Mouse (Mus musculus) lung, adult 2 months (tissue): ENCODE data around the gene Olfr884. TPM values are rescaled to one million over a fixed set of nuclear protein-coding genes. Genes with fewer than 3 reads are reported as not detected.

ENCODE experiments used
- DNase-seq: peaks from one replicate; pipeline ENCODE4 v3.0.0; 2022
- H3K4me1 ChIP-seq: fragments of 200-500 bp; 2 replicates; pipeline ENCODE4 v1.6.1; 2011; ENCODE audit warnings: low read length; ENCODE audit not compliant: control insufficient read depth, insufficient read depth
- H3K4me3 ChIP-seq: fragments of 200-500 bp; replicated peaks from 2 replicates; pipeline ENCODE3; 2011; ENCODE audit warnings: low read depth, mild to moderate bottlenecking, control low read depth, low read length; ENCODE audit errors: extremely low read depth
- CTCF ChIP-seq: fragments of 200-500 bp; IDR thresholded peaks from 2 replicates; pipeline ENCODE4 v1.5.1; 2011; ENCODE audit warnings: mild to moderate bottlenecking, low read length, control low read depth; ENCODE audit not compliant: insufficient read depth
- POLR2A ChIP-seq: fragments of 200-500 bp; IDR thresholded peaks from 2 replicates; pipeline ENCODE4 v1.6.1; 2011; ENCODE audit warnings: low read depth, mild to moderate bottlenecking, control low read depth, low read length, borderline replicate concordance; ENCODE audit errors: extremely low read depth
- whole genome bisulfite sequencing: fragments of 180-500 bp; shearing (Covaris S2); methylation state at CpG from one replicate; pipeline ENCODE4 v1.1.7; 2018; 5-methylcytosine and 5-hydroxymethylcytosine counted together
- polyA plus RNA-seq: library from polyadenylated mRNA; depleted of rRNA; stranded (reverse); fragments of >200 nt; gene quantifications from 2 replicates; pipeline ENCODE4 v1.2.3, GENCODE M21; 2012; rRNA removed

Olfr884 gene
- polyA plus RNA-seq = not detected in 2 replicates

DNA sequence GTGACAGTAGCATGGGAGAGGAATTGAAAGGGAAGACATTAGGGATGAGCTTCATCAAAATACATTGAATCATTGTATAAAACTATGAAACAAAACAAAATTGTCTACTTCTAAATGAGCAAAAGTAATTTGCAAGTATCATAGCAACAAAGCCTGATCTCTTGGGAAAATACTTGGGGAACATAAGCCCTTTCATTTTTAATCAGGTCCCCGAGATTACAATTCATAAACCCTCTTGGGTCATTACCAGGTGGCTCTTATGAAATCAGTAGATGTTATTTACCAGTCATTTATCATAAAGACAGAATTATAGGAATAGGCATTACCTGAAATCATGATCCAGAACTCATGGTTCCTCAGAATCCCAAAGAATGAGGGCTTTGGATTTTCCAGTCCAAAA, at the start of gene Olfr884:
Gene Olfr884 (plus strand): TSS at position 301 of the 400 bp plus-strand sequence.
- 42% methylated on average over 1 of the region's 1 CpGs for WGBS
- no peak for TF ChIP-seq POLR2A
- no peak for TF ChIP-seq CTCF
- DNase-seq = no peak
- Histone ChIP-seq H3K4me3 (no peak within 1 kb of the TSS), H3K4me1 (no peaks in the 10 kb centered on the region)

DNA sequence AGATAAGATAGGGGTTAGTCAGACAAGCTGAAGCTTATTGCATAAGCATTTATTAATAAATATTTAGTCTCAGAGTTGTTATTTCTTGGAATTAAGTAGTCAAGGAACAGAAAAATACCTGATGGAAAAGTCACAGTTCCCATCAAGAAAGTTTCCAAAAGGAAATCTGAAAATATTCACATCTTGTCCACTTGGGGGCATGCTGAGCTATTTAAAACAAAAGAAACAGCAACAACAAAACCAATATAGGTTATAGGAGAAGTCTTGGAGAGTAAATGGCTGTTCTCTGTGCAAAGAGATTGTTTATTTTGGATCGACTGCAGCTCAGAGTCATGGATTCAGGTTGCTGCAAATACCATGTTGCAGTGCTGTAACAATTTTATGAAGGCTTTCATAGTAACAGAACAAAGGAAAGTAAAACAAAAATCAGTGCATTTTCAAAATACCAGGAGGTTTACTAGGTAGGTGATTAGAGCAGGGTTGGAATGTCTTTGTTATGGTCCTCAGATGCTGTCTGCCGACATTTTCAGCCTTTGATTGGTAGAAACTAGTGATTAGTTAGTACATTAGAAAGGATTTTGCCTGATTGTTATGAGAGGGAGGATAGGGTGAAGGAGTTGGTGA, 47.7 kb upstream of the Olfr884 start:
- WGBS = 33% methylated on average over 2 of the region's 2 CpGs
- no peak for DNase-seq
- TF ChIP-seq POLR2A (no peak), CTCF (no peak)

DNA sequence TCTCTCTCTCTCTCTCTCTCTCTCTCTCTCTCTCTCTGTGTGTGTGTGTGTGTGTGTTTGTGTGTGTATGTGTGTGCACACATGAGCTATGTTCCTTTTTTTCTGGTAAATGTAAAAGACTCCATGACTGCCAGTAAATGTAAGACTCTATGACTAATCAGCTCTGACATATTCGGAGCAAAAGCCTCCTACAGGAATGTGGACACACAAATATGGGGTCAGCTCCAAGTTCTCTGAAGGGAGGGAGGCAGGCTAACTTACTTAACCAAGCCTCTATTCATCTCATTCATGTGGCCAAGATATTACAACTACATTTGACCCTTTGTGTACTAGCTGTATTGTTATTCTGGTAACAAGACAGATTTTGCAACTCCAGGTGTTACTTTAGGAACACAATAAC, 46.3 kb upstream of the Olfr884 start:
- no peak for DNase-seq
- TF ChIP-seq CTCF = no peak
- TF ChIP-seq POLR2A = no peak
- Histone ChIP-seq H3K4me3 (no peak overlapping the region), H3K4me1 (no peaks in the 10 kb centered on the region)
- WGBS = 22% methylated on average over 1 of the region's 1 CpGs

More for the DNA sequence above, 47.7 kb upstream of the Olfr884 start:
- Histone ChIP-seq H3K4me3 (no peak overlapping the region), H3K4me1 (no peaks in the 10 kb centered on the region)

DNA sequence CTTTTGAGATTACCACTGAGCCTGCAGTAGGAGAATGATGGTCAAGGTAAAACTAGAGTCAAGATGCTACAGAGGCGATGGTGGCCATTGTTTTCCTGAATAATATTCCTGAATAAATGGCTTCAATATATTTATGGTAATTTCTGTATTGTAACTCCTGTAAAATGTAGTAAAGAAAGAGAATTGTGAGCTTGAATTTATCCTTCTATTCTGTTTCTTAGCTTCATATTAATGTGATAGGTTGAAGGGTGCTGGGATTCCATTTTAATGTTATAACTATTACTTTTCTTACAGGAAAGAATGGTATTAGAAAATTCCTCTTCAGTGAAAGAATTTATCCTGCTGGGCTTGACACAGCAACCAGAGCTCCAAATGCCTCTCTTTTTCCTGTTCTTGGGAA, 20.8 kb upstream of the Olfr884 start, which contains the start of gene Olfr883:
Gene Olfr883 (plus strand): TSS at position 301 of the 400 bp plus-strand sequence.
- Histone ChIP-seq H3K4me3 (no peak within 1 kb of the TSS), H3K4me1 (no peaks in the 10 kb centered on the region)
- no peak for DNase-seq
- WGBS = 84% methylated on average over 1 of the region's 1 CpGs
- no peak for TF ChIP-seq CTCF
- no peak for TF ChIP-seq POLR2A

DNA sequence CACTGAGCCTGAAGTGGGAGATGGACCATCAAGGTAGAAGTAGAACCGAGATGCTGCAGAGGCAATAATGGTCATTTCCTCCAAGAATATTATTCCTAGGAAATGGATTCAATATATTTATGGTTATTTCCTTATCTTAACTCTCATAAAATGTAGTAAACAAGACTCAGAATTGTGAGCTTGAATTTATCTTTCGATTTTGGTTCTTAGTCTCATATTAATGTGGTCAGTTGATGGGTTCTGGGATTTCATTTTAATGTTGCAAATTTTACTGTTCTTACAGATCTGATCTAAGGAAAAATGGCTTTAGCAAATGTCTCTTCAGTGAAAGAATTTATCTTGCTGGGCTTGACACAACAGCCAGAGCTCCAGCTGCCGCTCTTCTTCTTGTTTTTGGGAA, 14.7 kb downstream of the Olfr884 start, which contains the start of gene Olfr885:
Gene Olfr885 (plus strand): TSS at position 301 of the 400 bp plus-strand sequence.
- TF ChIP-seq CTCF (no peak), POLR2A (no peak)
- DNase-seq = no peak
- Histone ChIP-seq H3K4me3 (no peak within 1 kb of the TSS), H3K4me1 (no peaks in the 10 kb centered on the region)
- 80% methylated on average over 3 of the region's 3 CpGs for WGBS

DNA sequence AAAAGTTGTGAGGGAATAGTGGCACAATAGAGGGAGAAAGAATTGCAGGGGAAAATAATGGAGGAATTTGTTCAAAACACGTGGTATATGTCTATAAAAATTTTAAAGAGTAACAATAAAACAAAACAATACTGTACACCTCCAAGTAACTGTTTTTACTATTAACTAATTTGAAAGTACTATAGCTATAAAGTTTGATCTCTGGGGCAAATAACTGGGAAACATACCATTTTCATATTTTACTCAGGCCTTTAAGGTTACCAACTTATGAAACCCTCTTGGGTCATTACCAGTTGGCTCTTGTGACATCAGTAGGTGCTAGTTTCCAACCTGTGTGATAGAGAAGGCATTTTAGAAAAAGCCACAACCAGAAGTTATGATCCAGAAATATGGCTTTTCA, 37.4 kb downstream of the Olfr884 start, which contains the start of gene Olfr887:
Gene Olfr887 (plus strand): TSS at position 301 of the 400 bp plus-strand sequence.
- 62% methylated on average over 1 of the region's 1 CpGs for WGBS
- H3K4me1 ChIP-seq = no peaks in the 10 kb centered on the region
- H3K4me3 ChIP-seq = no peak within 1 kb of the TSS
- TF ChIP-seq CTCF = no peak
- DNase-seq = no peak

Other genes with a start within 250 kb of the Olfr884 start
- gene Olfr876, start 243.5 kb upstream of the Olfr884 start, polyA plus RNA-seq = not detected in 2 replicates
- gene Olfr877, start 192.3 kb upstream of the Olfr884 start, polyA plus RNA-seq = not detected in 2 replicates
- not detected in 2 replicates for gene Olfr145, start 149.8 kb upstream of the Olfr884 start, polyA plus RNA-seq
- not detected in 2 replicates for gene Olfr878, start 128.7 kb upstream of the Olfr884 start, polyA plus RNA-seq
- not detected in 2 replicates for gene Olfr881, start 54.7 kb upstream of the Olfr884 start, polyA plus RNA-seq
- gene Olfr883, start 20.7 kb upstream of the Olfr884 start, polyA plus RNA-seq = not detected in 2 replicates
- gene Olfr885, start 14.8 kb downstream of the Olfr884 start, polyA plus RNA-seq = not detected in 2 replicates
- gene Olfr887, start 37.5 kb downstream of the Olfr884 start, polyA plus RNA-seq = not detected in 2 replicates
- not detected in 2 replicates for gene Olfr888, start 61.6 kb downstream of the Olfr884 start, polyA plus RNA-seq
- gene Olfr889, start 68.6 kb downstream of the Olfr884 start, polyA plus RNA-seq = not detected in 2 replicates
- not detected in 2 replicates for gene Olfr890, start 96.0 kb downstream of the Olfr884 start, polyA plus RNA-seq
- gene Olfr891, start 134.3 kb downstream of the Olfr884 start, polyA plus RNA-seq = not detected in 2 replicates
- not detected in 2 replicates for gene Olfr893, start 161.8 kb downstream of the Olfr884 start, polyA plus RNA-seq
- not detected in 2 replicates for gene Olfr894, start 171.5 kb downstream of the Olfr884 start, polyA plus RNA-seq
- not detected in 2 replicates for gene Olfr143, start 206.2 kb downstream of the Olfr884 start, polyA plus RNA-seq
- not detected in 2 replicates for gene Olfr895, start 221.3 kb downstream of the Olfr884 start, polyA plus RNA-seq
- not detected in 2 replicates for gene Olfr896-ps1, start 244.6 kb downstream of the Olfr884 start, polyA plus RNA-seq